Mouse (Mus musculus): Measurements from ENCODE around the gene Mbnl2.

DNA sequence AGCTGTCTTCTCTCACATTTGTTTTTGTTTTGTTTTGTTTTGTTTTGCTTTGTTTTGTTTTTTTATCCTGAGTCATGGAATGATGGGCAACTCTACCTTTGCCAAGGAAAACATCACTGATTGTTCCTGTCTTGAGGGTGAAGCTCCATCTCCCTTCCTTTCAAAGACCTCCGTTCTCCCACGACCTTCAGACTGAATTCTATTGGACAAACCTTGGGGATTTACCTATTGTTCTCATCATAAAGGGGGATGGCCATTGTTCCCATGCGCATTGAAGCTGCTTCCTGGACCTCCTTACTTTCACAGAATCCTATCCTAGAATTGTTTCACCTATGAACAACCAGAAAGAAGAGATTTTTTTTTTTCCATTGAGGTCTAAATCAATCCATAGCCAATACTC is 118.7 kb downstream of the Mbnl2 start:
- TF ChIP-seq EP300 (IDR thresholded peaks at IDR 0.05; ENCODE audit: low read depth in 1 of 2, low read length in 2 of 2) (no peak), POLR2AphosphoS2 (IDR thresholded peaks at IDR 0.05; ENCODE audit: low read length) (no peak), POLR2A (IDR thresholded peaks at IDR 0.05; ENCODE audit: control insufficient read depth in 1 of 2, insufficient read depth in 1 of 2, low read depth in 1 of 2, low read length in 2 of 2, poor library complexity in 1 of 2) (no peak), CTCF (IDR thresholded peaks at IDR 0.05 in 2 of 3, conservative IDR thresholded peaks at IDR 0.05 in 1 of 3; ENCODE audit: control insufficient read depth in 1 of 3, insufficient read depth in 1 of 3, low read depth in 2 of 3, low read length in 3 of 3, poor library complexity in 1 of 3, severe bottlenecking in 1 of 3) (no peak)

Data from MEL (cell line).